Mouse (Mus musculus) ES-E14 (cell line): ENCODE measurements at regions not wholly inside any gene's neighbourhood (a gene's known extent, or its start where the extent isn't known, plus 50 kb on each side); places are given as distances from the start of the nearest gene placed in this dataset.

Experiments
- CHD2 ChIP-seq: IDR thresholded peaks from 2 replicates; pipeline ENCODE4 v1.6.1; 2014; ENCODE audit warnings: mild to moderate bottlenecking, low read depth, low read length, inconsistent platforms
- ZC3H11A ChIP-seq: IDR thresholded peaks from 2 replicates; pipeline ENCODE4 v1.6.1; 2012; ENCODE audit warnings: low read depth, mild to moderate bottlenecking, inconsistent platforms, low read length, borderline replicate concordance
- ZNF384 ChIP-seq: IDR thresholded peaks from 2 replicates; pipeline ENCODE4 v1.6.1; 2012; ENCODE audit warnings: low read depth, low read length, inconsistent platforms

- TF ChIP-seq CHD2, result no peak
- TF ChIP-seq ZNF384, result no peak
- no peak for TF ChIP-seq ZC3H11A
Measured at GRCm38 (mm10) chr12:35287974-35288373, 241.0 kb downstream of the Snx13 start.
